Mouse (Mus musculus) myocyte (in vitro differentiated cells): ENCODE measurements at regions not wholly inside any gene's neighbourhood (a gene's known extent, or its start where the extent isn't known, plus 50 kb on each side); places are given as distances from the start of the nearest gene placed in this dataset.

Experiments used
- POLR2A ChIP-seq: IDR thresholded peaks from one replicate; pipeline ENCODE4 v1.6.1; 2011; ENCODE audit warnings: low read depth, mild to moderate bottlenecking, control low read depth, moderate library complexity; ENCODE audit not compliant: insufficient read length
- USF1 ChIP-seq: IDR thresholded peaks from one replicate; pipeline ENCODE4 v1.6.1; 2011; ENCODE audit warnings: low read depth, mild to moderate bottlenecking, control low read depth, moderate library complexity

DNA sequence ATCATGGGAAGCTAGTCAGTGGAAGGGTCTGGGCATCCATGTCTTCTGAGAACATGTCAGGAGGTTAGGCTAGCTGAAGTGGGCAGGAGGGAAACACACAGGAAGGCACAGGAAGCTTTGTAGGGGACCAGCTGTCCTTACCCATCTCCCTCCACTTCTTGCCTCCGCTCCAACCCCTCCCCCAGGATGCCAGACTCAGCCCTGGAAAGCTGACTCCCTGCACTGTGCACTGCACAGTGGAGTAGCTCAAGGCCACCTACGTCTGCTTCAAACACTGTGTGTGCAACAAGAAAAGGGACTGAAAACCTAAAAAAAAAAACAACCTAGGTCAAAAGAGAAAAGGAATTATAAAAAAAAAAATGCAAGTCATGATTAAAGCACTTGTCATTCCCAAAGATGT, 97.3 kb downstream of the Zfp706 start:
- TF ChIP-seq USF1, result no peak
- TF ChIP-seq POLR2A, result no peak
